Mouse (Mus musculus) T-helper 17 cell (primary cell): ENCODE results near the gene Cdc37.

Experiments used
- in situ Hi-C, 2 experiments: fragments of 300-600 bp; cut with MboI, MseI; formaldehyde crosslinking; loops; 1 replicate in 1 of 2; 2 replicates in 1 of 2; pipeline ENCODE4 v1.15.1; 2025; ENCODE audit warnings: high pct_unique_total_duplicates in 2 of 2

The Cdc37 gene

DNA sequence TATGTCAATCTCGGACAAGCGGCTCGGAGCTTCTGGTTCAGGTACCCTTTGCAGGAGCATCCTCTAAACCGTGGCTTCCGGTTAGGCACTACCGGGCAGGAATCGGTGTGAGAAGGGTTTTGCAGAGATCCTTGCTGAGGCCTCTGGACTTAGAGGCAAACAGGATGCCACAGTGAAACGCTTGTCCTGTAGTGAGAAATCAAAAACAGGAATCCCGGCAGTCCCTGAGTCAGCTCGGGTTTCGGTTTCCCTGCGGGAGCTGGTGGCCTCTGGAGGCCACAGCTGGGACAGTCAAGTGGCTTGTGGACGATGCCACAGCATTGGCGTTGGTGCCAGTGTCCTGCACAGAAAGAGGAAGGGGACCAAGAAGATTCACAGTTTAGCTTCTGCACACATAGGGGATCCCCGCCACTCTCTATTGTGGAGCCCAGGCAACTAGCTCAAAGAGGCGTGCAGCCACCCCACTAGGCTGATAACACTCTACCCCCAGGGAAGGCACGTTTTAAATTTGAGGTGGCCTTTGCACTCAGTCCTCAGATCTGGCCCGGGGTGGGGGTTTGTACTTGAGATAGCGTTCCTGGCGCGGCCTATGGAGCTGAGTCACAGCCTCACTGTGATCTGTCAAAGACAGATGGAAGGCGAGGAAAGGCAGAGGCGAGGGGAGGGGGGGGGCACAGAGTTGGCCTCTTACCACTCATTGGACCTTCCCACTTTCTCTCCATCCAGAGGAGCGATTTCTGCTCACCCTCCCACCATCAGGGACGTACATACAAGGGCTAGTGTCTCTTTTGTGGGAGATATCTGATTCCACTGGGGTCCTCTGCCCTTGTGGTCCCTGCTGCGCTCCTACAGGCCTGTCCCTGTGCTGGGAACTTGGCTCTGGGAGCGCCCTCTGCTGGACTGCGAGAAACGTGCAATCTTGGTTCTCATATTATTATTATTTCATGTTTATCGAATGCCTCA, 18.7 kb upstream of the Cdc37 start:
- in situ Hi-C loops = no loop called here

DNA sequence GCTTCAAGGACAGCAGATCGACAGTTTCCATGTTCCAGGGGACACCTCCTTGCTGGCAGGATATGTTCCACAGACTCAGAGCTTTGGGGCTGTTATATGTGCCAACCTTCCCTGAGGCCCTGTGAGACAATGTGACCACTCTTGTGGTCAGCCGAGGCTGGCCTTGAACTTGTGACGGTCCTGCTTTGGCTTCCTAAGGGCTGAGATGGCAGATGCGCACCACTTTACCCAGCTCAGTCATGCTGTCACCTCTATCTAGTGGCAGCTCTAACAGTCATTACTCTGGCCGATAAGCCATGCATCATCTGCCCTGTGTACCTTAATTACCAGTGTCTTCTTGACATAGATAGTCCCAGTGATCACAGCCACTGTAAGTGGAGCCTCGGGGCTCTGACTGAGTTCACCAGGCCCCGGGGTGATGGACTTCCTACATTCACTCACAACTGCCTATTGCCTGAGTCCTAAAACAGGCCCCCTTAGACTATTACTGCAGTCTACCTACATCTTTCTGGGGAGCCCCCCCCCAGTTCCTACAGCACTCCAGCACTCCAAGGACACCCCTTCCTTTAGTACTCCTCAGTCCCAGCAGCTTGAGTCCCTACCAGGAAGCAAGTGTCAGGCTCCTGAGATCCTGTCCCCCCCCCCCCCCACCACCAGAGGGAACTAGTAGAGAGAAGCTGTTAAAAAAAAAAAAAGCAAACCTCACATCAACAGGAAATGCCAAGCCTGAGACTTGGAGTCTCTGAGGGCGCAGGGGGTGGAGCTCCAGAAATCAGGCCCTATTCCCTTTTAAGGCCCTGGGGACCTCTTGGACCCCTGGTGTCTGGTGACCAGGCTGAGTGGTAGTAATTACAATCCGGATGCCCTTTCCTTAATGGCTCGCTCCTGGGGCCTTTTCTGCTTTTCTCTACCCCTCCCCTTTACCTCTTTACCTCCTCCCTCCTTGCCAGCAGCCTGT, 17.6 kb upstream of the Cdc37 start:
- in situ Hi-C loops = no loop called here

DNA sequence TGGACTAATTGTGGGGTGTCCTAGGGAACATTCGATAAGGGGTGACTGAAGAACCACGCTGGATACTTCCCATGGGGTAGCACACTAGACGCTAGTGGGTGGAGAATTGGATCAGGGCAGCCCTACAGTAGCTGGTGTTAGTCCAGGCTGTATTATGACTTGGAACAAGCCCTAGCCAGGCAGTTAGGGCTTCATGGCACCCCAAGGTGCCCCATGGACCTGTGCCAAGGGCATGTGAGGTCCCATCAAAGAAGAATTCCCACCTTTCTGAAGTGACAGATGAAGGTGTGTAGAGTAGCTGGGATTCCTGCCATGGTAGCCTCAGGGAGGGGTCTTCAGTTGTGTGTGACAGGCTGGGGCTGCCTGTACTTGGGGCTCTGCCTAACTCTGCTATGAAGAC, 16.7 kb upstream of the Cdc37 start:
- in situ Hi-C loops = no loop called here

DNA sequence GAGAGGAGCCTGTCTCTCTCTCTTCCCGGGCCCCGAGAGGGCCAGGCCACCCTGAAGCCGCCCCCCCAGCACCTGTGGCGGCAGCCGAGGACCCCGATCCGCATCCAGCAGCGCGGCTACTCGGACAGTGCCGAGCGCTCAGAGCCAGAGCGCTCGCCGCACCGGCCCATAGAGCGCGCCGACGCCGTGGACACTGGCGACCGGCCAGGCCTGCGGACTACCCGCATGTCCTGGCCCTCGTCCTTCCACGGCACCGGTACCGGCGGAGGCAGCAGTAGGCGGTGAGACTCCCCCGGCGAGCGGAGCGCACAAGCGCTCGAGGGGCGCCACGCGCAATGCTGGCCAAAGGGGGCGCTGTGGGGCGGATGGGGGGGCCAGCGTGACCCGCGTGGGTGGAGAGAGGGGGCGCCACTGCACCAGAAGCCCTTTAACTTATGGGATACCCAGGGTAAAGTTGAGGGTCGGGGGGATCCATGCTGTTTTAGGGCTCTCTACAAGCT, 16.2 kb upstream of the Cdc37 start:
- in situ Hi-C loops = no loop called here

DNA sequence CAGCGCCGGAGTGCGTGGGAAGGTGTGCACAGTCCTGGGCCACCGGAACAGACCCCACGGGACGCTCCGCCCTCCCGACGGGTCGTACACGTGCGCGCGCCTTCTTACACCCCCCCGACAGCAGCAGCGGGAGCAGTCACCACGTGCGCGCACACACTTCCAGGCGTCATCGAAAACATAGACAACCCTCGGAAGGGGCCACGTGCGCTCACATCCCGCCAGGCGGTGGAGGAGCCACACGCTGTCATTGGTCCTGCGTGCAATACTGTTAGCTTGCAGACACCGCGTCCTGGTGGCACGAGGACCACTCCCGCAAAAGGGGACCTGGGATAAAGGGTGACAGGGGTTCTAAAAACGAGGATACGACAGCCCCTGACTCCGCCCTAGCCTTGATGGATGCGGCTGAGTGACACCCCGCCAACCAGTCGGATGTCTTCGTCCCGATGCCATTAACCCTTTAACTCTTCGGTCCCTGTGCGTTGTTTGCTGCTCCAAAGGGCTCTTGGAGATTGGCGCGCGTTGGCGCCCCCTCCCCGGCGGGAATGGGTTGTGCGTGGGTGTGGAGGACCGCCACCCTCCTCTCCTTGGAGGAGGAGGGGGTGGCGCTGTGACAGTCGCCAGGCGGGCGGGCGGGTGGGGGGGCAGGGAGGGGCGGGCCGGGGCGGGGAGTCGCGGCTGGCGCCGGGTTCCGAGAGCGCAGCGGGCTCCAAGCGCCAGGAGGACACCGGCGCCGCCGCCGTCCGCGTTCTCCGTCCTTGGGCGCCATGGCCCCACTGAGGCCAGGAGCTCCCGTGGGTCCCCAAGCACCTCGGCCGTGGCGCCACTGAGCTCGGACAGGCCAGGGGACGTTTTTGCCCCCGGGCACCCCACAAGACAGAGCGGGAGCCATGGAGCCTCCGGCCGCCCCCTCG, 15.5 kb upstream of the Cdc37 start, which contains the start of gene Pde4a:
Gene Pde4a, plus strand, starts transcription at position 674 of the 911 bp plus-strand sequence.
- in situ Hi-C loops = no loop called here

DNA sequence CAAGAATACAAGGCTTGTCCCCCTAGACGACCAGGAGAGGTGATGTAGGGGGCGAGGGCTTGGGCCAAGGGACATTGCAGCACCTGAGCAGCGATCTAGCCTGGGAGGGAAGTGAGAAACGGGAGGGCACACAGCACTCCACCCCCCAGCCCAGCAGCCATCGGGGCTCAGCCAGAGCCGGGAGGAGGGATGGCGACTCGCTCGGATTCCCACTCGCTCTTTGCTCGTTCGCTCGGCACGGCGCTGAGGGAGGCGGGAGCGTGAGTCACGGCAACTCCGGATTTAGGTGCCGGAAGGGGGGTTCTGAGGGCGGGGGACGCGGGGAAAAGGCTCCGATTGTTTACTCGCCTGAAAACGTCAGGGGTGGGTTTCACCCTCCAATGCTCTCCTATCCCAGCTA, 14.3 kb upstream of the Cdc37 start:
- in situ Hi-C loops = no loop called here

DNA sequence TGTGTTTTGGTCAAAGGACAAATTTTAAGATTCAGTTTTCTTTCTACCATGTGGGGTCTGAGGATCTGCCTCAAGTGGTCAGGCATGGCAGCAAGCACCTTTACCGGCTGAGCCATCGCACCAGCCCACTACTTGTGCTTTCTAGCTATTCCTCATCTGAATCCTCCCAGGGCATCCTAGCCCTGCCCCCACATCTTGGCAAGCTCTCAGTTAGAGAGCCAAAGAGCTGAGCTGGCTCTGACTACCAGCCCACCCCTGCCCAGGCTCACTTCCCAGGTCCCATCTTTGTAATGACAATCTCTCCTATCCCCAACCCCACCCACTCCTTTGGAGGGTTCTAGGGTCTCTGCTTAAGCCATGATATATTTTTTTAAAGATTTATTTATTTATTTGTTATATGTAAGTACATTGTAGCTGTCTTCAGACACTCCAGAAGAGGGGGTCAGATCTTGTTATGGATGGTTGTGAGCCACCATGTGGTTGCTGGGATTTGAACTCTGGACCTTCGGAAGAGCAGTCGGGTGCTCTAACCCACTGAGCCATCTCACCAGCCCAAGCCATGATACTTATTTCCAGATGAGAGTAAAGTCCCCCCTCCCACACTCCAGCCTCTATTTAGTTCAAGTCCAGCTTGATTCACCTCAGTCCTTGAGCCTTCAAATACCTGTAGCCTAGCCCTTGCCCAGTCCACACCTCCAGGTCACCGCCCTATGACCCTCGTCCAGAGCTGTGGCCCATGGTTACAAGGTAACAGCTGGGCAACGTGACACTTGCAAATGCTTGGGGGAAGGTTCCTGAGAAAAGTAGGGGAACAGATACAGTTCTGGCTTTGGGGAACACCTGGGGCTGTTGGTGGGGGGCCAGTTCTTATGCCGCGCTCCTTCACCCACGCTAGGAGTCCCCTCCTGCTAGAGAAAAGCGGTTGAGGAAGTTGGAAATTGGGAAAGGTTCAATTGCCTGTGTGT, 13.6 kb upstream of the Cdc37 start:
- in situ Hi-C loops = no loop called here

DNA sequence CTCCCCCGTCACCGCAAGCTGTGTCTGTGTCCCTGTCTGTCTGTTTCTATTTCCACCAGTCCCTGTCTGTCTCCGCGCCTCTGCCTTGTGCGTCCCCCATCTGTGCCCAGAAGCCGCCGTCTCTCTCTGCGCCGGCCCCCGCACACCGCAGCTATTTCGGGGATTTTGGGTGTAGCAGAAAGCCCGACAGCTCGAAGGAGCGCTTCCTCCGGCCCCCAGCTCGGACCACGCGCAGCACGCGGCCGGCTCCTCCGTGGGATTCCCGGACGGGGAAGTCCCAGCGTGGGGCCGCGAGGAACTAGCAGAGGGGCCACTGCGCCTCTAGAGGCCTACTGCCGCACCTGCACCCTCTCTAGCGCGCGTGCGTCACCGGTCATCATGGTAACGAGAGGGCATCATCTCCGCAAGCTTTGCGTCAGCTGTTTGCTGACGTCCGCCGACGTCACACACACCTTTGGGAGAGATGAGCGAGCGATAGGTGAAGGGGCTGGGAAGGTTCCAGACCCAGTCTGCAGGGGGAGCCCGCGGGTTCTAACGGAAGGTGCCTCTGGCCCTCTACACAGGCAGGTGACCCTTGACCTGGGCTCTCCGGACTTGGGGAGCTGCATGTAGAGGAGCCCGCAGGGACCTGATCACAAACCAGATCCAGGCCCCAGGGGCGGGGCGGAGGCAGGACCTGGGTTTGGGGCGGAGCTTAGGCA, 11.6 kb upstream of the Cdc37 start:
- in situ Hi-C loops = no loop called here

DNA sequence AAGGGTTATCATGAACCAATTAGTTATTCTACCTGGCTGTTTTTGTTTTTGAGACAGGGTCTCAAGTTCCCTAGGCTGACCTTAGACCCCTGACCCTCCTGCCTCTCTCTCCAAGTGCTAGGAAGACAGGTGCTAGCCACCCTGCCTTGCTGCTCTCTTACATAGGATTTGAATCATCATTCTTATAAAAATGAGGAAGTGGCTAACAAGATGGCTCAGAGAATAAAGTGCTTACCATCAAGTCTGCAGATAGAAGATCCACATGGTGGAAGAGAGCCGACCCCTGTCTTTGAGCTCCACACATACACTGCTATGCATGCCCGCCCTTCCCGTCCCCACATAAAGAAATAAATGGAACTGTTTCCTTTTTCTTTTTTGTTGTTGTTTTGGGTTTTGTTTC, 5.0 kb upstream of the Cdc37 start:
- in situ Hi-C loops = loop anchor here in 1 of 2 experiments (5.0 kb wide), 1 partner anchor 73 kb away; no protein-coding TSS in a partner anchor

DNA sequence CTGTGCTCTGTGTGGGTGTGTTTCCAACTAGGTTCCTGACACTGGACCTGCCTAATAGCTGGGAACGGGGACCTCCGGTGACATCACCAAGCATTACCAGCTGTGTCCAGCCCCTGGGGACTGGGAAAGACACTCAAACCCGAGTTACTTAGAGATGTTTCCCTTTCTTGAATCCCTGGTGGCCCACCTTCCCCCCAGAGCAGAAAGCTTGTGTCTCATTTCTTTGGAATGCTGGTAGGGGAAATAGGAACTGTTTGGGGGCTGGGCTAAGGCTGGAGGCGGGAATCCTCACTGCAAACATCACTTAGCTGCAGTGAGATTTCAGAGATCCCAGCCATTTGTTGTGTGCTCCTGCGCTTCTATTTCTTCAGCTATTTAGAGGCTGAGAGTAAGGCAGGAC, 4.1 kb upstream of the Cdc37 start:
- in situ Hi-C loops = loop anchor here in 1 of 2 experiments (5.0 kb wide), 1 partner anchor 73 kb away; no protein-coding TSS in a partner anchor

DNA sequence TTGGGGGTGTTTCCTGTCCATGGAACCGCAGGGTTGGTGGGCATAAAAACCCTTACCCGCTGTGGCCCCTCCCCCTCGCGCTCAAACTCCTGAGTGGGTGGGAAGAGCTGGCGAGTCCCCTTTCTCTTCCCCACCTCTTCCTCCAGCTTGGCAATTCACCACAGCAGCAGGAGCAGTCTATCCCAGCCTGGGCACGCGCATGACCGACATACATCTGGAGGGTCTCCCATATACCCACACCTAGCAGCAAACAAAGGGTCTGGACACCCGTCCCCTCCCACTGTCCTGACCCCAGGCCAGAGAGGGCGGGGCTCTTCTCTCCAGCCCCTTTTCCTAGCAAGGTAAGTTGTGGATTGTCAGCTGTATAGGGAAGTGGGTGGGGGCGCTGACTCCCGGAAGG, 3.5 kb upstream of the Cdc37 start:
- in situ Hi-C loops = loop anchor here in 1 of 2 experiments (5.0 kb wide), 1 partner anchor 74 kb away; no protein-coding TSS in a partner anchor

DNA sequence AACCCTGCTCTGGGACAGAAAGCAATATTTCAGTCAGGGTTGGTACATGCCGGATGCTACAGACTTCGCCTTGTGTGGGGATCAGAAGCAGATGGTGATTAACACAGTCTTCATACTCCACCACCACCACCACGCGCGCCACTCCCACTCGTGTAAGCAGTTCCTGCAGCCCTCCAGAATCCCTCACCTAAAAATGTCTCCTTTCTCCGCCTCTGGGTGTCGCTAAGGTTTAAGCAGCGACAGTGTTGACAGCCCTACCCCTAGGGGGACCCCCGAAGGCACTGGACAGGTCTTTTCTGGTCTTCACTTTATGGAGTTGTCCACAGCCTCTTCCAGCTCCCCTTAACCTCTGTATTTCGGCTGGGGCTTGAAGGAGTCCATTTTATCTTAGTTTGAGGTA, 2.9 kb upstream of the Cdc37 start:
- in situ Hi-C loops = loop anchor here in 1 of 2 experiments (5.0 kb wide), 1 partner anchor 75 kb away; no protein-coding TSS in a partner anchor

DNA sequence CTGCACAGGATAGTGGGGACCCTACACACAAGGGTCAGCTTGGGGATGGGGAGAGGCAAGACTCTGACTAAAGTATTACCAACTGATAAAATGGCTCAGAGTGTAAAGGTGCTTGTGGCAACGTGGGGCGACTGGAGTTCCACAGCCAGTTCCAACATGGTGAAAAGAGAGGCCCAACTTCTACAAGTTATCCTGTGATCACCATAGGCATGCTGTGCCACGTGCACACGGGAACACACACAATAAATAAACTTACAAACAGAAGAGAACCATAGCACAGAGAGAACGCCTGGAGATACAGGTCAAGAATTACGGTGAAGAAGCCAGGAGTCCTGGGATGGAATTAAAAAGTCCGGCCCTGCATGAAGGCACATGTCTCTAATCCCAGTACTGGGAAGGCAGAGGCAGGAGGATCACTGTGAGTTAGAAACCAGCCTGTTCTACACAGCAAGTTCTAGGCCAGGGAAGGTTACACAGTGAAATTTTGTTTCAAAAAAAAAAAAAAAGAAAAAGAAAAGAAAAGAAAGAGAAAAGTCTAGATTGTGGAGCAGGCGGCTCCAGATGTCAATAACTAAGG, 617 bp downstream of the Cdc37 start:
- in situ Hi-C loops = loop anchor here in 1 of 2 experiments (5.0 kb wide), 1 partner anchor 117 kb away; the partner anchor contains the start of gene Icam5

DNA sequence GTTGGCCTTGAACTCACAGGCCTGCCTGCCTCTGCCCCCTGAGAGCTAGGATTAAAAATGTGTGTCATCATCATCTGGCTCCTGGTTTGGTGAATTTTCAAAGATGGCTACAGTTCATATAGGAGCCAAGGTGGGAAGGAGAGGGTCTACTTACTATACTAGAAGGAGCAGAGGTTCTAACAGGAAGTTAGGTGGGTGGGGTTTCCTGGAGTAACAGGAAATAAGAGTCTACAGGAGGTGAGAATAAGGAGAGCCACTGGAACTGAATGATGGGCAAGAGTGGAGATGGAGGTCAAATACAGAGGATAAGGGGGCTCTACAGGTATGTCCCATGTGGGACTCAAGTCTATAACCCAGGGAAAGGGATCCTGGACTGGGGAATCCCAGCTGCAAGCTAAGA, 1.4 kb downstream of the Cdc37 start:
- in situ Hi-C loops = loop anchor here in 1 of 2 experiments (5.0 kb wide), 1 partner anchor 116 kb away; the partner anchor contains the start of gene Icam5

DNA sequence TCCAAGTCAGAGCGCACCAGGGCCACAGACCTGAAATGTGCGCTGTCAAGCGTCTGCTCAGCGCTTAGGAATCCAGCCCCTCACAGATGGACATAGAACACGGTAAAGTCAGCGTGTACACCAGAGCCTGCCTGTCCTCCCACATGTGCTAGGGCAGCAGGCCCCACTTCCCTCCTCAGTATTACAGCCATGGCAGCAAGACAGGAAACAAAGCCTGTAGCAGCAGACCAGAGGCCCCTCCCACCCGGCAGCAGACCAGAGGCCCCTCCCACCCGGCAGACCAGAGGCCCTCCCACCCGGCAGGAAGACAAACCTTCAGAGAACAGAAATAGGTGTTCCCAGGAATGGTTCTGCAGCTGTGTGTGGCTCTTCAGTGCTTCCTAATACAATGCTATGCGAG, 3.1 kb downstream of the Cdc37 start:
- in situ Hi-C loops = loop anchor here in 1 of 2 experiments (5.0 kb wide), 1 partner anchor 114 kb away; the partner anchor contains the start of gene Icam5

DNA sequence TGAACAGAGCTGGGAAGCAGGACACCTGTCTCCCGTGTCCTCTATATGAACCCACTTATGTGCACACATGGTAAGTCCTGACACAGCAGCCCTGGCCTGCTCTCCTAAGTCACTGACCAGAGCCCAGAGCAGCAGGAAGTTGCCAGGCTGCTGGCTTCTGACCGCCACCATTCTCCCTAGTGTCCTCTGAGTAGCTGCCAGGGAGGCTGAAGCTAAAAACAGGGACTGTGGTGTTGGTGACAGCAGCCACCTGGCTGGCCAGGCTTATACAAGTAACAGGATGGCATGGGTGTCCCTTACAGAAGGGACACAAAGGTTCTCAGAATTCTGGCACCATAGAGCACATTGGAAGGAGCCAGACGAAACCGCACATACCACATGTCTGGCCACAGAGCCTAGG, 4.4 kb downstream of the Cdc37 start:
- in situ Hi-C loops = loop anchor here in 1 of 2 experiments (5.0 kb wide), 1 partner anchor 113 kb away; the partner anchor contains the start of gene Icam5

DNA sequence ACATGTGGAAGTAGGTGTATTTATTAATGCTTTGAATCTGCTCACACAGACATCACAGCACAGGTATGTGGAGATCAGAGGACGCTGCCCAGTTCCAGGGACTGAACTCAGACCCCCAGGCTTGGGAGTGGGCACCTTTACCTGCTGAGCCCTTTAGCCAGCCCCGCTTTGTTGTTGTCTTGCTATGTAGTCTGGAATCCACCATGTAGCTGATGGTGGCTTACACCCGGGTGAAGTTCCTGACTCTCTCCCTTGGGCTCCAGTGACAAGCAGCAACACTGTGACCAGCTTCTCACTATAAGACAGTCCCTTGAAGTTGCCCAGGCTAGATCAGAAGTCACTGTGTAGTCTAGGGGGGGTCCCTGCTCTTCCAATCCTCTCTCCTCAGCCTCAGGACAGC, 5.4 kb downstream of the Cdc37 start:
- in situ Hi-C loops = loop anchor here in 1 of 2 experiments (5.0 kb wide), 1 partner anchor 212 kb away; no protein-coding TSS in a partner anchor

DNA sequence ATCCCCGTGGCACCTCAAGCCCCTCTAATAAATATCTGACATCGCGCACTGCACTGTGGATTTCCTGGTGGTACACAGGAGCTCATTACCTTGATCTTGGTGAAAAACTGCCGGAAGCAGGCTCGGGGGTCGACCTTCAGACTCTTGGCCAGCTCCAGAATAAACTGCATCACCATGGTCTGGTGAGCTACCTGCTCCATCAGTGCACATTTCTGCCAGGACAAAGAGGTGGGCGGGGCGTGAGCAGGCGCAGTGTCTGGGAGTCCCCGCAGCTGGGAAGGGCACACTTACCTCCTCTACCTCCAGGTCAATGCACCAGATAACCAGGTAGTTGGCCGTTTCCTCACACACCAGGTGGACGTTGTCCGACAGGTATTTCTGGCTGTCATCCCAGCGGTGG, 7.9 kb downstream of the Cdc37 start:
- in situ Hi-C loops = loop anchor here in 1 of 2 experiments (5.0 kb wide), 1 partner anchor 210 kb away; no protein-coding TSS in a partner anchor
